Mouse (Mus musculus) activated CD4-positive, CD25-positive, alpha-beta regulatory T cell, adult 9 weeks (primary cell): ENCODE data around the gene Dnajc8. TPM values are rescaled to one million over a fixed set of nuclear protein-coding genes. Genes with fewer than 3 reads are reported as not detected.

ENCODE experiments used
- polyA plus RNA-seq: library from polyadenylated mRNA; unstranded; fragments of 100-300 nt; shearing (Covaris generic); gene quantifications from one replicate; pipeline ENCODE4 v1.2.1, GENCODE M21; 2017

The Dnajc8 gene
- polyA plus RNA-seq: 241 TPM

DNA sequence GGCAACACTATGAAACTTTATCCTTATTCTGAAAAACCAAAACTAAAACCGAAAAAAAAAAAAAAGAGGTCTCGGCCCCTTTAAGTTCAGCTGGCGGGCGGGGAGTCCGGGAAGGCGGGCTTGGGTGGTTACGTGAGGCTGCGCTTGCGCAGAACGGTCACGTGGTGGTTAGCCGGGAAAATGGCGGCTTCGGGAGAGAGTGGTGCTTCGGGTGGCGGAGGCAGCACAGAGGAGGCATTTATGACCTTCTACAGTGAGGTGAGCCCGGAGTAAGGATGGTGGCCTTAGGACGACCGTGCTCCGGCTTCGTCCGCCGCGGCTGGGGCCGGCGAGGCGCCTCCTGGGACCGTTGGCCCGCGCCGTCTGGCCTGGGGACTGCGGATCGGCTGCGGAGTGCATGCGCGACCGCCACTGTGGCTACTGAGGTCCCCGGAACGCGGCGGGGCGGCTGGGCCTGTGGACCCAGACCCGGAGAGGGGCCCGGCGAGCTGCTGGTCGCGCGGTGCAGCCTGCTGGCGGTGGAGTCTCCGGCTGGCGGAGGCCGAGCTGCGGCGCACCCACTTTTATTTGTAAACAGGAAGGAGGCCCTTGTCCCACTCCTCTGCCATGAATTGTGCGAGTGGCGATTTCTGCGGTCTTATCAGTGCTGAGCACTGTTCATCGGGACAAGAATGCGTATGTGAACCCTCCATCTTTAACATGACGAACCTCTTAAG, at the start of gene Dnajc8:
Gene Dnajc8 (plus strand): TSS at position 145 of the 716 bp plus-strand sequence.

DNA sequence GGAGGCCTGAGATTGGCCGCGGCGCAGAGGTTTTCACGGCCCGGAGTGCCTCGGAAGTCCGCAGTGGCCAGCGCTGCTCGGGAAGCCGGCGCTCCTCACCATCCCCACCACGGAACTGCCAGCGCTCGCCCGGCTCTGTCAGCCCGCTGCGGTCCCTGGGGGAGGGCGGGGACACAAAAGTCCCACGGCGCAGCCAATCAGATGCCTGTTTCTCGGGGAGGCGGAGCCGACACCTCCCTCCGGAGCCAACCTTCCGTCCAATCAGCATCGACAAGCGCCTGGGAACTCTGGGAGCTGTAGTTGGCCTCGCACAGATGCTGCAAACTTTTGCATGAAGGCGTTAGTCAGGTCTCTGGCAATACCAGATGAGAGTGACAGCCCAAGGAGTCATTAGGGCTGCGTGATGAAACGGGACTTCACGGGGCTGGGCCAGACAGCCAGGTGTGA, 25.0 kb upstream of the Dnajc8 start, which contains the start of gene Sesn2:
Gene Sesn2 (minus strand): TSS at position 150 of the 447 bp plus-strand sequence.

DNA sequence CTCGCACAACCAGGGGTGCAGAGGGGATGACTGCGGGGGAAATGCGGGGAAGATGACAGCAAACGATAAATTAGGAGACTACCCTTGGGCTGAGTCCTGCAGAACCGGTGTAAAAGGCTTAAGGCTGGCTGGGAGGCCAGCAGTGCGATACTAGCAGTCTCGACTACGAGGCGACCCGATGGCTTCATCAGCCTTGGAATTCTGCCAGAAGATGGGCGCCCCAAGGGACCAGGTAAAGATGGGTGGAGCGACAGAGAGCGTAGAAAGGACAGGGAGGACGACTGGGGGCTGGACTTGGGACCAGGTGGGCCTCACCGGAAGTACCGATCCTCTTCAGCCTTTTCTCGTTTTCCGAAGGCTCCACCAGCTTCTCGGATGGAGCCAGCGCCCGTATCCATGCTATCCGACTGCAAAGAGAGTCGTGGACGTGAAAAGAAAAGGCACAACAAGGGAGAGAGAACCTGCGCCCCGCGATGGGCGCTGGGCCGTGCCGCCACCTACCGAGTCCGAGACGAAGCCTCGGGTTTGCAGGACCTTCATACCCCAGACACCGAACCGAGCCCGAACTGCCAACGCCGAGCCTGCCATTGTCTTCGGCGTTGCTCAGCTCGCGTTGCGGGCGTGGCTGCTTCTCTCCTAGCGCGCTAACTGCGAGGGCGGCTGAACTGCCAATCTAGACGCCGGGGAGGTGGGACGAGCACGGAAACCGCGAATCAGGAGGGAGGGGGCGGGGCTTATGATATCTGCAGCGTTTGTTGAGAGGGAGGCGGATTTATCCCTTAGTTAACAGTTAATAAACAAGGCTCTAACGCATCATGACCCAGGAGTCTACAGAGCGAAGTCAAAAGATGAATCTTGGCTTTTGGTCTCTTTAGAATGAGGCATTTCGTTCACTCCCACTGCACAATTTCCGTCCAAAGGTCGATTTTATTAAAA, 2.1 kb upstream of the Dnajc8 start, which contains the start of gene Atpif1:
Gene Atpif1 (minus strand): TSS at position 679 of the 936 bp plus-strand sequence.

DNA sequence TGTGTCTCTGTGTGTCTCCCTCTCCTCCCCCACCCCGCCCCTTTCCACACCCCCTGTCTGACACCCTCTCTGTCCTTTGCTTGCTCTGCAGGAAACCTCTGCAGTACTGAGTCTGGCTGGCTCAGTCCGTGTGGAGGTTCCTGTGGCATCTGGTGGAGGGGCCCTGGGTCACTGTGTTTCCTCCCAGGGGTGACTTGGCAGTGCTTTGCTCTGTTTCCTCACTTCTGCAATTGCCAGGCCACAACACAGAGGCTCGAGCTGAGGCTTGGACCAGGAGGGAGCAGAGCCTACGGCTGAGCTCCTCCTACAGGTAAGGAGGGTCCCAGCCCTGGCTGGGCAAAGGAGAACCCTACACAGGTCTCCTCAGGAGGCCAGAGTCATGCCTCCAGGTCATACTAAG, 28.6 kb downstream of the Dnajc8 start, which contains the start of gene Ptafr:
Gene Ptafr (plus strand): TSS at position 103 of the 400 bp plus-strand sequence.

Other genes starting within 250 kb of the Dnajc8 start
- 0.62 TPM for gene Rab42, start 232.2 kb upstream of the Dnajc8 start, polyA plus RNA-seq
- 48.4 TPM for gene Trnau1ap, start 206.0 kb upstream of the Dnajc8 start, polyA plus RNA-seq
- gene Rcc1, start 181.9 kb upstream of the Dnajc8 start, polyA plus RNA-seq: 33.2 TPM
- gene Phactr4, start 113.1 kb upstream of the Dnajc8 start, polyA plus RNA-seq: 4.1 TPM
- gene Med18, start 71.6 kb upstream of the Dnajc8 start, polyA plus RNA-seq: 26.8 TPM
- 14.5 TPM for gene Sesn2, start 25.0 kb upstream of the Dnajc8 start, polyA plus RNA-seq
- 251 TPM for gene Atpif1, start 1.9 kb upstream of the Dnajc8 start, polyA plus RNA-seq
- 0.57 TPM for gene Ptafr, start 28.5 kb downstream of the Dnajc8 start, polyA plus RNA-seq
- gene Eya3, start 103.4 kb downstream of the Dnajc8 start, polyA plus RNA-seq: 48.6 TPM
- gene Xkr8, start 197.0 kb downstream of the Dnajc8 start, polyA plus RNA-seq: 7.3 TPM
- 2.8 TPM for gene Smpdl3b, start 221.7 kb downstream of the Dnajc8 start, polyA plus RNA-seq
- 59.5 TPM for gene Rpa2, start 232.8 kb downstream of the Dnajc8 start, polyA plus RNA-seq